Mouse (Mus musculus) neural tube, embryonic 10.5 days (tissue): ENCODE measurements around the gene Tmem132b.

Source experiments
- DNase-seq: peaks from one replicate; pipeline ENCODE4 v3.0.0-alpha.2; 2017; ENCODE audit warnings: low spot score; ENCODE audit errors: extremely low spot score

Gene Tmem132b

GRCm38 (mm10) chr5:125575866-125576265 is 44.3 kb downstream of the Tmem132b start:
- no peak for DNase-seq

GRCm38 (mm10) chr5:125578661-125579060 is 47.1 kb downstream of the Tmem132b start:
- no peak for DNase-seq

- no peak for DNase-seq
Observed at GRCm38 (mm10) chr5:125579153-125579552, 47.6 kb downstream of the Tmem132b start.

GRCm38 (mm10) chr5:125583298-125583697 is 51.7 kb downstream of the Tmem132b start:
- DNase-seq: no peak

GRCm38 (mm10) chr5:125583836-125584235 is 52.3 kb downstream of the Tmem132b start:
- no peak for DNase-seq

- DNase-seq: no peak
Observed at GRCm38 (mm10) chr5:125585211-125585610, 53.6 kb downstream of the Tmem132b start.

- DNase-seq: no peak
Observed at GRCm38 (mm10) chr5:125588203-125588602, 56.6 kb downstream of the Tmem132b start.

- DNase-seq: peak; percentile 68
Observed at GRCm38 (mm10) chr5:125588876-125589667, 57.5 kb downstream of the Tmem132b start.

GRCm38 (mm10) chr5:125598056-125598455 is 66.5 kb downstream of the Tmem132b start:
- DNase-seq: no peak

GRCm38 (mm10) chr5:125607146-125607545 is 75.6 kb downstream of the Tmem132b start:
- DNase-seq: no peak

GRCm38 (mm10) chr5:125609968-125610367 is 78.4 kb downstream of the Tmem132b start:
- DNase-seq: no peak

GRCm38 (mm10) chr5:125612460-125612859 is 80.9 kb downstream of the Tmem132b start:
- no peak for DNase-seq

- no peak for DNase-seq
Observed at GRCm38 (mm10) chr5:125613136-125613535, 81.6 kb downstream of the Tmem132b start.

- DNase-seq: peak; percentile 20
Observed at GRCm38 (mm10) chr5:125614348-125614747, 82.8 kb downstream of the Tmem132b start.

- no peak for DNase-seq
Observed at GRCm38 (mm10) chr5:125617050-125617449, 85.5 kb downstream of the Tmem132b start.

GRCm38 (mm10) chr5:125627816-125628348 is 96.3 kb downstream of the Tmem132b start:
- DNase-seq: no peak

- DNase-seq: no peak
Observed at GRCm38 (mm10) chr5:125634666-125635065, 103.1 kb downstream of the Tmem132b start.

GRCm38 (mm10) chr5:125640966-125641365 is 109.4 kb downstream of the Tmem132b start:
- DNase-seq: no peak

GRCm38 (mm10) chr5:125641531-125642147 is 110.1 kb downstream of the Tmem132b start:
- no peak for DNase-seq

GRCm38 (mm10) chr5:125648236-125648635 is 116.7 kb downstream of the Tmem132b start:
- no peak for DNase-seq

GRCm38 (mm10) chr5:125649982-125650381 is 118.4 kb downstream of the Tmem132b start:
- no peak for DNase-seq

GRCm38 (mm10) chr5:125658101-125658500 is 126.5 kb downstream of the Tmem132b start:
- DNase-seq: no peak
